Mouse (Mus musculus) heart, adult 18-20 months (tissue): ENCODE data around the gene Zzz3. TPM values are rescaled to one million over a fixed set of nuclear protein-coding genes. Genes with fewer than 3 reads are reported as not detected.

ENCODE experiments used
- DNase-seq, 2 experiments: peaks; one replicate each; pipeline ENCODE4 v3.0.0; 2021 to 2022; ENCODE audit warnings: mixed read lengths in 1 of 2
- total RNA-seq, 2 experiments: library from RNA; stranded (reverse); gene quantifications; 2 replicates each; pipeline ENCODE4 v1.2.3; 2021

The Zzz3 gene
- total RNA-seq, 2 experiments from 2014 or later, result 20.3 to 23.4 TPM

DNA sequence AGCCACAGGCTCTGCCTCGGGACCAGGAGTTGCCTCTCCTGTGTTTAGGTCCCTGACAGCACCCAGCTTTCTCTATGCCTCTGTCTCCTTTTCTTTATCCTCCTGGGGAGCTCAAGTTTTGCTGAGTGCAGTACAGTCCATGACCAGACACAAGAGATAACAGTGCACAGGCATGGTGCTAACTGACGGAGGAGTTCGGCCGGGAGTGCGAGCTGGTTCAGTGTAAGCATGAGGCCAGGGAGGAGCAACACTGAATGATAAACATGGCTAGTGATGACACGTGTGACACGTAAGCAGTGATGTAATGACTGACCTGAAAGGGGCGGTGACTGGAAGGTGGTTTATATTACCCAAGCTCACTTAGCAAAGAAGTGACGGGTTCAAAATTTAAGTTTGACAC is 71.6 kb downstream of the Zzz3 start:
- no peak for DNase-seq

DNA sequence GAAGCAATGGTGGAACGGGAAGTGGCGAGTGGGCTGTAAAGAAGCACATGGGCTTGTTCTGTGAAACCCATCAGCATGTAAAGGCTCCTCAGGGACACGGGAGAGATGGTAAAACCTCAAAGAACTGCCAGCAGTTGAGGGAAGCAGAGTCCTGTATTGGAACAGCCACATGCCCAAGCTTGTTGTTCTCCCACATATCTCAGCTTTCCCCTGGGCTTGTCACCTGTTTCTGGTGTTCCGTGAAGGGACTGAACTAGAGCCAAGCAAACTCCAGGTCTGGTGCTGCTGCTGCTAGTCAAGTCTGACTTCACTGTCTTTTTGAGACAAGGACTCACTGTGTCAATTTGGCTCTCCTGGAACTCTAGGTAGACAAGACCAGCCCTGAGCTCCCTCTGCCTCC is 72.0 kb downstream of the Zzz3 start:
- DNase-seq, result peak in 1 of 2 experiments; percentile 42

DNA sequence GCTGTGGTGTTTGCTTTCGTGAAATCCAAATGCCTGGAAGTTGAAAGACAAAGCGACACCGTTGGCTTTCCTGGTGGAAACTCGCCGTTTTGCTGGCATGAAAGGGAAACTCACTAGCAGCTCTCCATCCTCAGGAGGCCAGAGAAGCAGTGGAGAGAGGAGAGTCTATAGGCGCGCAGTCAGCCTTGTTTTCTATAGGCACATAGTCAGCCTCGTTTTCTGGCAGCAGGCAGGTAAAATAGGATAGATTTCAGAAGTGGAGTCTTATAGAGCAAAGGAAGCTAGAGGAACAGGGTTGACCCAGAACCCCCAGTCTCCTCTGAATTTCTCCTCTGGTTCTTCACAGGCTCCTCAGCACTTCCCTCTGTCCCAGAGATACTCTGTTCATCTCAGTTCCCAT is 72.8 kb downstream of the Zzz3 start:
- no peak for DNase-seq

DNA sequence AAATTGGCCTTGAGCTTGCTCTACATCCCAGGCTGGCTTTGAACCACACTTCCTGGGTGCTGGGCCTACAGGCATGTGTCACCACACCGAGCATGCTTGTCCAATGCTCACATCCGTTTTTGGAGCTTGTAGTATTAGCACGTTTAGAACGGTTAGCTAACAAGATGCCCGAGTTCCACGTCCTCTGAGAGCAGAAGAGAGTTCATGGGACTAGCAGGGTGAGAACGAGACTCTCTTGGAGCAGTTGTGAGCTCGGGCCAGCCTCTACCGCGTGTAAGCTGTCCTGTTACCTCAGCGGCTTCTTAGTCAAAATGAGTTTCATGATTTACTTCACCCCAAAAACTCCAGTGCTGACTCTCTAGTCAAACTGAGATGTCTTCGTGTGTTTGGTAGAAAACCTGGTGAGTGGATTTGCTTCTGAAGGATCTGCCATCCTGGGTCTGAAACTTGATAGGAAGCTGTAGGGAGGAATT is 73.3 kb downstream of the Zzz3 start:
- no peak for DNase-seq

DNA sequence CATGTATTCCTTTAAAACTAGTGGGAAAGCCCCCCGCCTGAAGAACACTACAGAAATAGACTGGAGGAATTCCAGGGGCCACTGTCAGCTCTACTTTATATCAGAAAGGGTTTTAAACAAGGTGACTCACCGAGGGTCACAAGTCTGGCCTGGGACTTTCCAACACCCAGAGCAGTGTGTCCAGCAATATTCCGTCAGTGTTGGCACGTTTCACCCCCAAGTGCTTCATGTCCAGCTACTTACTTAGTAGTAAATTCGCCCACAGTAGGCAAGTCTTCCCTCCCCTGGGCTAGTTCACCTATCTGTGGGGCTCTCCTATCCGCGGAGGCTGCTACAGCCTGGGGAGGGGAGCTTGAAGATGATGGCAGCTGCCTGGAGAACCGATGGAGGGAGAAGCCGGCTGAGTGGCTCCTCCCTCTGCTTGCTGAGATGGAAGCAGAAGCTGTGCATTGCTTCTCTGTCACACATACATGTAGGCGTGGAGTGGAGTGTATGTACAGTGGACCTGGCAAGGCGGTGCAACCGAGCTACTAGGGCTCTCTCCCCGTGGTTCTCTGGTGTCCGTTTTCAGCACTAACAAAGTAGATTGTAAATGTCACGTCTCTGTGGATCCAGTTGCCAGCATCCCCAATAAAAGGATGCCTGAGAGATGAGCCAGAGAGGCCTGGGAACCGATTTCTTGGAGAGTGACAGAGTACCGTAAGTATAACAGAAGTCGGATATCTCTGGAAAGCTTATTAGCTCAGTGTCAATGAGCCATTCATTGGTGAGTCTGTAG is 74.3 kb downstream of the Zzz3 start:
- DNase-seq, result peak; percentile 43 to 44

DNA sequence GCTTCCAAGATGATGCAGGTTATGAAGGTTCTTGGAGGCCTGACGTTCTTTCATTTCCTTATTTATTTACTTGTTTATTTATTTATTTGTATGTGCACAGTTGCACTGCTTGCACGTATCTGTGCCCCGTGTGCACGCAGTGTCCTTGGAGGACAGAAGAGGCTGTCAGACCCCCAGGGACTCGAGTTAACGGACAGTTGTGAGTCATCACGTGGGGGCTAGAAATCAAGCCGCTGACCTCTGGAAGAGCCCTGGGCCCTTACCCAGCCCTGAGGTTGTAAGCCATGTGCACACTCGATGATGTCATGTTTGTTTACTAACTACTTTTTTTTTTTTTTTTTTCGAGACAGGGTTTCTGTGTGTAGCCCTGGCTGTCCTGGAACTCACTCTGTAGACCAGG is 75.1 kb downstream of the Zzz3 start:
- no peak for DNase-seq

DNA sequence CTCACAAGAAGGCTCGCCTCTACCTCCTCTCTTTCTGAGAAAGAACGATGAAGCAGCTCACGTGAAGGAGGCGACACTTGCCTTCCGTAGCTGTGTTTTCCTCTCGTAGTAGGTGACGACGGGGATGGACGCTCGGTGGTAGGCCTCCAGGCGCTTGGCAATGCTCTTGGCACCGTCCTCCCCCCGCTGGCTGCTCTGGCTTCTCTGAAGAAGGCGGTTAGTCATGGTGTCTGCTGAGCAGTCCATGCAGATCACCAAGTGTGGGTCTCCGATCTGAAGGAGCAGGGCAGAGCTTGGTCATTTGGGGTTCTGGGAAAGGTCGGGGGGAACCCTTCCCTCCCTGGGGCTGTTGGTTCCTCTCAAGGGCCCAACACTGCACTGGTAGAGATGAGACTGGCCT is 77.4 kb downstream of the Zzz3 start:
- DNase-seq, result no peak

DNA sequence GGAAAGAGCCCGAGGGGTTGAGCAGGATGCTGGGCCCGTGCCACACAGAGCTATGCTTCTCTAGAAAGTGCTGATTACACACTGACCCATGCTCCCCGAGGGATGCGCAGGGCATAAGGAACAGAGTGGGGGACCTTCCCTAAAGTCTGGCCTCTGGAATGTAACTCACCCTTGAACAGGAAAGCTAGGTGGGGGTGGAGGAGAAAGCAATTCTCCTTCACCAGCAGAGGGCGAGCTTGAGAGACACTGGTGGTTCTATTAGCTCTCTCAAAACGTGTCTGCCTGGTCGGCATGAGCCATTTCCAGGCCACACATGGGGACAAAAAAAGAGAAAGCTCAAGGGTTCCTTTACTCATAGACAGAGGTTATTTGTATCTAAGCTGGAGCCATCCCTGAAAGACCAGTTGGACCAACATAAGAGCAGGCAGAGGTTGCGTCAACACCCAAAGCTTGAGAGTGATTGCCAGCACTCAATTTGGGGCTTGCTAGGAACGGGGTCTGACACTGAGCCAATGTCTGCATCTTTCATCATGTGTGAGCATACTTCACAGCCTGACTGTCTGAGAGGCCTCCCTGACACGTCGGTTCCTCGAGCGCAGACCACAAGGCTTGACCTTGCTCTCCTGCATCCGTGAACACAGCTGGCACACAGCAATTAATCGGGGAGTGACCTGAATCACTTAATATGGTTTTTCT is 79.5 kb downstream of the Zzz3 start:
- peak; percentile 40 to 78 for DNase-seq

DNA sequence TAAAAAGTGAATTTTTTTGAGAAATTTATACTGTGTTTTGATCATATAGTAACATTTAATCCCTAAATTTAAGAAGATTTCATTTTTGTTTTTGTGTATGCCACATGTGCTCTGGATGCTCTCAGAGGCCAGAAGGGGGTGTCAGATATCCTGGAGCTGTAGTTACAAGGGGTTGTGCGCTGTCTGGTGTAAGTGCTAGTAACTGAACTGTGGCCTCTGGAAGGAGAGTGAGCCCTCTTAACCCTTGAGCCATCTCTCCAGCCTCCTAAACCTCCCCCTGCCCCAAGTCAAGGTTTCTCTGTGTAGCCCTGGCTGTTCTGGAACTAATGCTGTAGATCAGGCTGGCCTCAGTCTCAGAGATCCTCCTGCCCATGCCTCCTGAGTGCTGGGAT is 80.0 kb downstream of the Zzz3 start:
- no peak for DNase-seq

DNA sequence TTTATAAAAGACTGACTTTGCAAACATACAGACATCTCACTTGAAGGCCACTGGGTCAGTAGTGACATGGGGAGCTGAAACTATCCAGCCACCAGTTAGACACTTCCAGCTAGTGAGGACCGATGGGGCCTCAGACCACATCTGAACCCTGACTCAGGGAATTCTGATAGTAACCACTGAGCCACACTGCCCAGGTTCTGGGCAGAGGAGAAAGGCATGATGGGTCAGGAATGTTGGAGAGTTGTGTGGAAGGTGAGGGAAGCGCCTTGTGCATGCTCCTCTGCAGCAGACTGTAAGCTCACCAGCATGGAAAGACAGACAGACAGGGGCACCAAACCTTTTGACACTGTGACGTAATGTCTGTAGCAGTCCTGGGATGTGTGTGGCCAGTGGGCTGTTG is 80.6 kb downstream of the Zzz3 start:
- DNase-seq, result no peak

DNA sequence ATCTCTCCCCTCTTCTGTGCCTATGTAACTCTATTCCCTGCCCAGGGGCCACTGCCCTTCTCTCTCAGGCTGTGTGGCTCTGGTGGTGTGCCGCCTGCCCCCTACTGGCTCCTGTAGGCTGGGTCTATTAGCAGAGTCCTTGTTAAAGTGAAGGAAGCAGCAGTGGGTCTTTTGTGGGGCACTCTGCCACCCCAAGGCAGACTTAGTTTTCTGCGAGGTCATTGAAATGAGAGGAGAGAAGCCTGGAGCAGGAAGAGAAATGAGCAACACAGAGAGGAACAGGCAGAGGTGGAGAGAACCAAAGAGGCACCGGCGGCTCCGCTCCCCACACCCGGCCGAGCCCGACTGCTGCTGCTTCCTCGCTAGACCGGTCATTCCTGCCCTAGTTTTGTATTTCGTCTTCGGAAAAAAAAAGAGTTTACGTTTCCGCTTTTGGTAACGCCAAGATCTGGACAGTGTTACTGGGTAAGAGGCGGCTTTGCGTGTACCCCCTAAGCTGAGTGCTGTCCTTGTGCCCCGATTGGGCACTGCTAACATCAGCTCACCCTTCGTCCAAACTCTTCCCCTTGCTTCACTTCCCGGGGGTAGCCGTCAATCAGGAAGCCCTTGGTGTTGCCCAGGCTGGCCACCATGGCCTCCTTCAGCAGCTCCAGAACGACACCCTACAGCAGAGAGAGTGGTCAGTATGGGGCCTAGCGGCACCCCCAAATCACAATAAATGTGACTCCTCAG is 82.7 kb downstream of the Zzz3 start:
- peak; percentile 77 to 85 for DNase-seq

DNA sequence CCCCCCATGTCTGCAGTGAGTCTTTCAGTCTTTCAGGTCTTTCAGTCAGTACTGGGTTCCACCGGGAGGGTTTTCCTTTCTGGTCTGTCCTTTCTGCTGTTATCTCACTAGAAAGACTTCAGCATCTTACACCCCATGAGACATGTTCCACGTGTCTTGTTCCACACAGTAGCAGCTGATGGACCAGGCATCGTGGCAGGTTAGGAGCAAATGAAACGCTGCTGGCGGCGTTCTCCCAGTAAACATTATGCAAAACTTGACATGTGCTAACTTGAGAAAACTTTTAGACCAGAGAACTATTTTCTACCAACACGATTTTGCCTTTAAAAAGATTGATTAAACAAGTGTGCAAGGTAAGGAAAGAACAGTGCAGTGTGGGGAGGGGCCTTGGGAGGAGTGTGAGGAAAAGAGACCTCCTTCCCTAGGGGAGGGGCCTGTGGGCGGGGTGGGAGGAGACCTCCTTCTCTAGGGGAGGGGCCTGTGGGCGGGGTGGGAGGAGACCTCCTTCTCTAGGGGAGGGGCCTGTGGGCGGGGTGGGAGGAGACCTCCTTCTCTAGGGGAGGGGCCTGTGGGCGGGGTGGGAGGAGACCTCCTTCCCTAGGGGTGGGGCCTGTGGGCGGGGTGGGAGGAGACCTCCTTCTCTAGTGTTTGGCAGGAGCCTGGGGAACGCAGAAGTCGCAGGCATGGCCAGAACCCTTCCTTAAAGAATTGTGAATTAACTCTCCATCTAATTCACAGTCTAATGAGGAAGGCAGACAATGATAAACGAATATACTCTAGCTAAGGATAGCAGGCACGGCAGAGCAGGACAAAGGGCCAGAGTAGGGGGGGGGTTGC is 83.5 kb downstream of the Zzz3 start:
- DNase-seq, result peak; percentile 57 to 72

DNA sequence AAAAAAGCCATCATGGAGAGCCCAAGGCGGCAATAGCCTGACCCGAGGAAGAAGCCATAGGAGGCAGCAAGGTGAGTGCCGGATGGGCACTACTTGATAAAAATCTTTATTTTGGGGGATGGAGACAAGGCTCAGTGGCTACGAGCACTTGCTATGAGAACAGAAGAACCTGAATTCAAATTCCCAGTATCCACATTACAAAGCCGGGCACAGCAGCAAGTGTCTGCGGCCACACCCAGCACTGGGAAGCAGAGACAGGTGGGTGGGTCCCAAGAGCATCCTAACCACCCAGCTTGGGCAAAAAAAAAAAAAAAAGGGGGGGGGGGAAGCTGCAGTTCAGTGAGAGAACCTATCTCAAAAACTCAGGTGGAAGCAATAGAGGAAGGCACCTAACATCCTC is 85.1 kb downstream of the Zzz3 start:
- no peak for DNase-seq

DNA sequence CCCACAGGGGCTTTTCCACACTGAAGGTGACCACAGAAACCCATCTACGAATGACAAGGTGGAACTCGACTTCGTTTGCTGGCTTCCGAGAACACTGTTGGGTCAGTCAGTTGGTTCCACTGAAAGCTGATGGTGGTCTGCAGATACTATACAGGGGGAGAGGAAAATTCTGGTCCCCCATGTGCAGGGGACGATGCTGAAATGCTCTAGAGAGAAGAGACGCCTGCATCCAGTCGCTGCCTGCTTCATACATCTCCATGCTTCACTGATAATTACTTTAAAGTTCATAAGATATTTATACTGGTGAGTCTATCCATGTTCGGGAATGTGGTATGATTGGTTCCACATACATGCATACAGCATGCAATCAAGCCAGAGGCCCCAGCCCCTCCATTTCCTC is 86.9 kb downstream of the Zzz3 start:
- DNase-seq, result no peak

DNA sequence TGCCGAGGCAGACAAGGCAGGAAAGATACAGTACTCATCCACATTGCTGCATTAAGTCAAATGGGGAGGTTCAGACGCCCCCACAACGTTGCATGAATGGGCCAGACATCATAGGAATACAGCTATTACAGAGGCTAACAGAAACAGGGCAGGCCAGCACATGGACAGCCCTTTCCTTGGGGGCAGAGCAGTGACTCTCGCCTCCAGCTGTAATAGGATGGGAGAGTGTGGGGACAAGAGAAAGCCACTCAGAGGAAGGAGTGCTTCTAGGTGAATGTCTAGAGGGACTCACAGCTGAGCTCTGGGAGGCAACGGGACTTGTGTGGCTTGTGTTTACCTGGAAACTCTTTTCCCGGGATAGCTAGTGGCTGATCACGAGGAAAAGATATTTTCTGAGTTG is 88.5 kb downstream of the Zzz3 start:
- DNase-seq, result no peak

DNA sequence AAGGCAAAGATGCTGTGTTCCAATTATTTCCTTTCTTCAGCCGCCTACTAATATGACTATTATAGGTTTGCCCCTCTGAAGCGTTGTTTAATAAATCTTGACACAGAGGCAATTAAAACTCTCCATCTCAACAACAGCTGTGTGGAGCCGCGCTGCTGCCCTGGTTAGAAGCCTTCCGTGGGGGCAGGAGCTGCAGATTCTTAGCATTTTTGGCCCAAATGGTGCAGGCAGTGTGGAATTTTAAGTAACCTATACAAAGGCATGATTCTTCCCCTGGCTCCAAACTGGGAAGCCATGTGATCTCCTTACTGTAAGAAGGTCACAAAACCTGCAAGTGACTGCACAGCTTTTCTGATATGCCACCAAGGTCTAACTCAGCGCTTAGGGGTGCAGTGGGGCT is 88.9 kb downstream of the Zzz3 start:
- no peak for DNase-seq

DNA sequence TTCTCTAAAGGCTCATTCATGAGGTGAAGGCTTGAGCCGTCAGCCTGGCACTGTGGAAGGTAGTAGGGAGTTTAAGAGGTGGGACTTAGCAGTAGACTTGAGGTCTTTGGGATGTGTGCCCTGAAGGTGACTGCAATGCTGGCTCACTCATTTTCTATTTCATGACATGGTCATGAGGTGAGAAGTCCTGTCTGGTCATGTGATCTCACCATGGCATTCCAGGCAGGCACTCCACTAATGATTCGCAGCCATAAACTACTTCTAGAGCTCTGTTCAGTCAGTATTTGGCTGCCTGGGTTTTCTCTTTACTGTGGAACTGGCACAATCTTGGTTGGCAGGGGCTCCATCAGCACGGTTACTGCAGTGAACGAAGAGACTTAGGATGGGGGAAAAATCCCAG is 93.7 kb downstream of the Zzz3 start:
- no peak for DNase-seq

DNA sequence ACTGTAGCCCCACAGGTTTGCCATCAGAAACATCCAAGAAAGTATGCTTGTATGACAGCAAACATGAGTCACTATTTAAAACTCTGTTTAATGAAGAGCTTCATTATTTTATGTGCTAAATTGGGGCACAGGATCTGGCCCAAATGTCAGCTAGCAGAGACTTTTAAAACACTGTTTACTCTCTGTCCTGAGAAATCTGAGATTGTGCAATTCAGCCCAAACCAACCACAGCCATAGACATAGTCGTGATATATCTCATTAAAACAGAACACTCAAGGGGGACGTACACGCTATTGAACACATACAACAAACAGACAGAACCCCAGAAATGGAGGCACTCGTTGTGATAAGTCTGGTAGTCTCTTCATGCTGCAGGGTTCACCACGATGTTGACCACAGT is 95.2 kb downstream of the Zzz3 start:
- no peak for DNase-seq

DNA sequence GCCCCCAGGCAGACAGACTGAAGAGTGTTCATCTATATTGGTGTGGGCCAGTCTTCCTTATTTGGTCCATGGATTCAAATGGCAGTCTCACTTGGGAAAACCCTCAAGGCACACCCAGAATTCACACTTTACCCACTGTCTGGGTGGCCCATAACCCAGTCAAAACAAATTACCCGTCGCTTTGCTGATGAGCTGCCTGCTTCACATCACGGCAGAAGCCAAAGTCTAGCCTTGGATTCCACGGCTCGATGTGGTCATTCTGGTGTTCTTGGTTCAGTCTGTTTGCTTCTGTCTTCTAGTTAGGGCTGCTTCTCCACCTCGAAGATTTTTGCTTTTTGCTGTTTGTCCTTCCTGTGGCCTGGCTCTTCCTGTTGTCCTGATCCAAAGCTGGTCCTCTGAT is 97.0 kb downstream of the Zzz3 start:
- no peak for DNase-seq

DNA sequence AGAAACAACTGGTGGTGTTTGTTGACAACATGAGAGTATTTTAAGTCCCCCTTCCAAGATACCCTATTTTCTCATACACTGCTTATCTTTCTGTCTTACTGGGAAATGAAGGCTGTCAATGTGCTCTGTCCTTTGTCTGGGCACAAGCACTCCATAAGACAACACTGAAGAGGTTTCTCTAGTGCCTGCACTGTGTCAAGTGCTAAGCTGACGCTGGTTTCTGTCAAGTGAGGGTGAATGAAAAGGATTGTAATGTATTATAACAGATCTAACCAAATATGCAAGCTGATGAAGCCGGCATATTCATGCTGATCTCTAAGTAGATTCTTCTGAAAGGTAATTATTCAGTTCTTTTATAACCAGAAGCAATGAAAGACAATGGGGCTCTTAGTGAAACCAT is 98.5 kb downstream of the Zzz3 start:
- no peak for DNase-seq

DNA sequence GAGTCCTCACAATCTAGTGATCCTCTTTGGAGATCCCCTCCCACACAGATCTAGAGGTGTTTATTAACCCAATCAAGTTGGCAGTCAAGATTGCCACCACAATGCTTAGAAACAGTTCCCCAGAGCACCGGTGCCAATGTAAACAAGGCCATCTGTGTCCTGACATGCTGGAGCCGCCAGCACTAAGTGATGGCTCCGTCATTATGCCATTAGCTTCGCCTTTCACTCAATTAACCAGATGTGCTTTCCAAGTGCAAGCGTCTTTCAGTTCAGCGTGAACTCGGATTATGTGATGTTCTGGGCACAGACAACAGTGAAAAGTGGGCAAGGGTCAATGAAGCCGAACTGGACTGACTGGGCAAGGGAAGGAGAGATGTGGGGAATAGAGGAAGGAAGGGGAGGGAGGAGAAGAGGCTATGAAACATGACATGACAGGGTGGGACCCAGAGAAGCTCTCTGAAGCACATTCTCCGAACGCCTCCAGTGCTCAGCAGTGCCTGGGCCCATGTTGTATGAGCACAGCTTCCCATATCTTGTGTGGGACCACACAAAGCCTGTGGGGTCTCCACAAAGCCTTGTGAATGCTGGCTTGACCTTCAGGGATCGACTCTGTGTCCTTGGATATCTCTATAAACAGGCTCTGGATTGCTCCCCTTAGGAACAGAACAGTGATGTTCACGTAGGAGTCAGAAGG is 99.5 kb downstream of the Zzz3 start:
- DNase-seq, result no peak
